Mouse (Mus musculus) lung, adult 2 months (tissue): ENCODE measurements around the gene Rab29.

Source experiments
- CTCF ChIP-seq: fragments of 200-500 bp; IDR thresholded peaks from 2 replicates; pipeline ENCODE4 v1.5.1; 2011; ENCODE audit warnings: mild to moderate bottlenecking, low read length, control low read depth; ENCODE audit not compliant: insufficient read depth
- POLR2A ChIP-seq: fragments of 200-500 bp; IDR thresholded peaks from 2 replicates; pipeline ENCODE4 v1.6.1; 2011; ENCODE audit warnings: low read depth, mild to moderate bottlenecking, control low read depth, low read length, borderline replicate concordance; ENCODE audit errors: extremely low read depth

GRCm38 (mm10) chr1:131908456-131908855 lies 41.4 kb downstream of the Rab29 start:
- no peak for TF ChIP-seq CTCF
- TF ChIP-seq POLR2A: no peak
